Mouse (Mus musculus) heart, embryonic 12.5 days (tissue): ENCODE measurements around the gene Htr1d. TPM values are rescaled to one million over a fixed set of nuclear protein-coding genes. Genes with fewer than 3 reads are reported as not detected.
A peak's percentile ranks its signal among the peaks of the same experiment; 100 is the strongest.

Experiments used
- ATAC-seq: fragments of 200-750 bp; cut with Nextera tagmentation; 2 replicates; pipeline ENCODE4 v1.8.0; 2017; ENCODE audit warnings: moderate TSS enrichment, moderate library complexity; ENCODE audit not compliant: insufficient number of reproducible peaks, low FRiP score
- H3K27ac ChIP-seq: fragments of 300-500 bp; sonication (generic); 2 replicates; pipeline ENCODE4 v1.5.1; 2016; ENCODE audit warnings: mild to moderate bottlenecking, moderate library complexity; ENCODE audit not compliant: poor library complexity, severe bottlenecking
- H3K27me3 ChIP-seq: fragments of 300-500 bp; sonication (generic); replicated peaks from 2 replicates; pipeline ENCODE4 v1.6.1; 2016; ENCODE audit warnings: mild to moderate bottlenecking, moderate library complexity
- H3K36me3 ChIP-seq: fragments of 300-500 bp; sonication (generic); 2 replicates; pipeline ENCODE4 v1.6.1; 2016; ENCODE audit warnings: mild to moderate bottlenecking, moderate library complexity
- H3K4me1 ChIP-seq: fragments of 300-500 bp; sonication (generic); replicated peaks from 2 replicates; pipeline ENCODE4 v1.6.1; 2016; ENCODE audit warnings: mild to moderate bottlenecking
- H3K4me2 ChIP-seq: fragments of 300-500 bp; sonication (generic); 2 replicates; pipeline ENCODE4 v1.6.1; 2016; ENCODE audit warnings: mild to moderate bottlenecking, moderate library complexity
- H3K4me3 ChIP-seq: fragments of 300-500 bp; sonication (generic); 2 replicates; pipeline ENCODE4 v1.5.1; 2016; ENCODE audit warnings: mild to moderate bottlenecking
- H3K9ac ChIP-seq: fragments of 300-500 bp; sonication (generic); 2 replicates; pipeline ENCODE4 v1.6.1; 2016; ENCODE audit warnings: mild to moderate bottlenecking, moderate library complexity
- H3K9me3 ChIP-seq: fragments of 300-500 bp; sonication (generic); replicated peaks from 2 replicates; pipeline ENCODE4 v1.6.1; 2016; ENCODE audit warnings: mild to moderate bottlenecking, moderate library complexity
- WGBS: fragments of 180-500 bp; shearing (Covaris S2); methylation state at CpG from one replicate; pipeline ENCODE4 v1.1.7; 2016; 5-methylcytosine and 5-hydroxymethylcytosine counted together
- polyA plus RNA-seq: library from polyadenylated mRNA; unstranded; fragments of >200 nt; fragmentation: Nextera tagmentation; extraction: Ambion mirVana; gene quantifications from 2 replicates; pipeline ENCODE4 v1.2.1, GENCODE M21; 2016

The Htr1d gene
- polyA plus RNA-seq, 1 experiment from 2014 or later = 0.08 TPM

DNA sequence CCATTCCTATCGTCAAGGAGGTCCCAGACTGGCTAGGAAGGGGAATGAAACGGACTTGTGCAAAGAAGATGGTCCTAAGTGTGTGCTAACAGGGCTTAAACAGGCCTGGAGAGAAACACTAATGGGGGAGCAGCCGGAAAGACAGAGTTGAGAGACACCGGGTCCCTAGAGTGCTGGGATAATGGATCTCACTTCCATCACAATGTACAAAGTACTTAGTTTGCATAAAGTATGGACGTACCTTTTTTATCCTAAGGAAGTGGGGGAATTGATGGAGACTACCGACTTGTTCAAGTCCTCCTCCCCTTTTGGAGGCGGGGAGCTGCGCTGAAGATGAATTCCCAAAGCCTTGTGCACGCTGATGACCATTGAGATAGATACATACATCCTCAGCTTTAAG is 40.1 kb downstream of the Htr1d start:
- no peak overlapping the region for H3K27ac ChIP-seq
- peak overlapping the region; percentile 69 for H3K4me3 ChIP-seq
- peaks cover 3% of the 10 kb centered on the region; the same call in 1 of the 2 replicates for H3K27me3 ChIP-seq
- H3K4me1 ChIP-seq = peaks cover 22% of the 10 kb centered on the region
- ATAC-seq = no peak
- no peak overlapping the region for H3K9ac ChIP-seq
- 27% methylated on average over 9 of the region's 9 CpGs for WGBS
- no peaks in the 10 kb centered on the region for H3K36me3 ChIP-seq
- no peaks in the 10 kb centered on the region for H3K9me3 ChIP-seq
- H3K4me2 ChIP-seq = peak overlapping the region; percentile 84

DNA sequence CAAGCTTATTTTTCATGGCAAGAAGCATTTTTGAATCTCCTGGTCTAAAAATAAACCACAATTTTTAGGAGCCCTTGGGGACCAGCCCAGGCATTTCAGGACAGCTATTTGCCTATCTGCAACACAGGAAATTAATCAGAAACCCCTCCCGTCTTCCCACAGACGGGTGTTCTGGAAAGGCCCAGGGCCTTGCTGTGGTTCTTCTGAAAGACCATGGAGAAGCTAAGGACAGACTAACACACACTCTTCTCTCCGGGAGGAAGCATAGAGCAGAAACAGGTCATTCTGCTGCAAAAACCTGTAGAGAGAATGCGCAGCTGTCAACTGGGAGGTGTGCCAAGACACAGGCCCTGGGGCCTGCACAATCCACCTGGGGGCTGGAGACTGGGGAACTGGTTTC is 42.9 kb downstream of the Htr1d start:
- H3K4me1 ChIP-seq = peaks cover 31% of the 10 kb centered on the region
- H3K27me3 ChIP-seq = peaks cover 3% of the 10 kb centered on the region; the same call in 1 of the 2 replicates
- H3K4me2 ChIP-seq = no peak overlapping the region
- H3K9ac ChIP-seq = 0 out of 2 replicates have a peak overlapping the region, but pooled peaks have one; percentile 7
- WGBS = 31% methylated on average over 4 of the region's 4 CpGs
- no peaks in the 10 kb centered on the region for H3K9me3 ChIP-seq
- no peak overlapping the region for H3K4me3 ChIP-seq
- H3K27ac ChIP-seq = peak overlapping the region; percentile 38
- no peaks in the 10 kb centered on the region for H3K36me3 ChIP-seq
- no peak for ATAC-seq

DNA sequence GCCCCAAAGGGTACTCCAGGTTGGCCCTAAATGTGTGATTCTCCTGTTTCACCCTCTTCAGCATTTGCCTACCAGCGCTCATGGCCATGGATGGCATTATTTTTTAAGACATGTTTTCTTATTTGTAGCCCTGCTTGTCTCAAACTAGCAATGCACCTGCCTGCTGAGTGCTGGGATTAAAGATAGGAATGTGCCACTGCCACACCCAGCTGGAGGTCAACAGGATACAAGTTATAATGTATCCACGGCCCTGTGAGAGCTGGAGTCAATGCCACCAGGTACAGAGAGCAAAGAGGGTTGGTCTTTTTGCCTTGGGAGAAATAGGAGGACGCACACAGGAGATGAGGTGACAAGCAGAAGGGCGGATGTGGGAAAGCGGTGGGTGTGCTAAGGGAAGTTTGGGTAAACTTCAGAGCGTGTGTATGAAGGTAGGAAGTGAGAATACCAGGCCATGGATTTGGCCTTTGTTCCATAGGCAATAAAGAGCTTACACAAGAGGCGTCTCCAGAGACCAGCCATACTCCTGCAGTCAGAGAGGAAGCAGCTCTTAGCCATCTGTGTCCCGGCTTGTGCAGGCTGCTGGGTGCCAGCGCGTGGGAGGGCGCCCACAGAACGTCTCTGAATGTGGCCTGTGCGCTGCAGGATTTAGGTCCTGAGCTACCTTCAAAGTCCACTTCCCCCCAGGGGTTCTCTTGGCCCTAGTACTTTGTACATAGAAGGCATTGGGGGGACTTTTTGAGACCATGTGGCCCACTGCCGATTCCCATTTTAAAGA is 45.4 kb downstream of the Htr1d start:
- Histone ChIP-seq H3K9ac (no peak overlapping the region), H3K9me3 (no peaks in the 10 kb centered on the region), H3K4me3 (0 out of 2 replicates have a peak overlapping the region, but pooled peaks have one; percentile 98), H3K36me3 (no peaks in the 10 kb centered on the region), H3K27ac (no peak overlapping the region), H3K4me1 (peaks cover 36% of the 10 kb centered on the region), H3K27me3 (peaks cover 3% of the 10 kb centered on the region; the same call in 1 of the 2 replicates), H3K4me2 (peak overlapping the region; percentile 74)
- ATAC-seq = no peak
- 78% methylated on average over 14 of the region's 14 CpGs for WGBS

DNA sequence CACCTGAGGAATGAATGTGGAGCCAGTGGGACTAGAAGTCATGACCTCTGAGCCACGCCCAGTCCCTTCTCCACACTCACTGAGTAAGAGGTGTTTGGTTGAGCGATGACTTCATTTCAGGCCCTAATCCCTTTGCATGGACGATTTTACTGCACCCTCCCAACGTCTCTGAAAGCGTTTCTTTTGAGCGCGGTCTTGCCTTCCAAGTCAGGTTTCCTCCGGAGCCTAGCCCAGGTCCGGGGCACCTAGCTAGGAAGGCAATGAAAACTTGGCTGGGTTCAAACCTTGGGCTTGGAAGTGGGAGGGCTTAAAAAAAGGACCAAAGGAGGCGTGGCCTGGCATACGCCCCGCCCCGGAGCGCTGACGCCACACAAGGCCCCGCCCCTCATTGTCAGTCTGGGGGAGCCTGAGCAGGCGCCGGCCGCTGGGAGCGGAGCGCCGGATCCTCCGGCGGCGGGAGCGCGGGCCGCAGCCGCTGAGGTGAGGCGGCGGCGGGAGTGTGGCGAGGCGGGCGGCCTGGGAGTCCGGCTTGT is 46.1 kb downstream of the Htr1d start, which contains the start of gene Luzp1:
Gene Luzp1 (plus strand): TSS at position 391 of the 533 bp plus-strand sequence.
- Histone ChIP-seq H3K9me3 (no peaks in the 10 kb centered on the region), H3K4me1 (peaks cover 41% of the 10 kb centered on the region), H3K36me3 (no peaks in the 10 kb centered on the region), H3K27ac (peak within 1 kb of the TSS; percentile 99), H3K27me3 (peaks cover 3% of the 10 kb centered on the region; the same call in 1 of the 2 replicates), H3K4me3 (peak within 1 kb of the TSS; percentile 98), H3K9ac (peak within 1 kb of the TSS; percentile 98), H3K4me2 (peak within 1 kb of the TSS; percentile 74)
- peak; percentile 93 for ATAC-seq
- 1% methylated on average over 36 of the region's 36 CpGs for WGBS

DNA sequence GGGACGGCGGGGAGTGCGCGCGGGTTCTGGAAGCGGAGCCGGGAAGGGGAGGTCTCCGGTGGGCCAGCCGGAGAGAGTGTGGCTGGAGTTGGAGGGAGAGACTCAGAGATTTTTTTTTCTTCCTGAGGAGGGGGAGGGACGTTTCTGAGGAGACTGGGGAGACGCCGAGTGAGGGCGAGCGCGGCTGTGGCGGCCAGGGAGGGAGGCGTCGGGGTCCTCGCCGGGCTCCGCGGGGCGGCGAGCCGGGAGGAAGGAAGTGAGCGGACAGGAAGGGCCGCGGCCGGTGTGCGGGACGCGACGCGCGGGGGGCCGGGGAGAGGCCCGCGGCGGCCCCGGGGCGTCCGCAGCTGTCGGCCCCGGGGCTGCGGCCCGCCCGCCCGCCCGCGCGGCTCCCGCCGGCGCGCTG is 46.6 kb downstream of the Htr1d start:
- peak overlapping the region; percentile 74 for H3K4me2 ChIP-seq
- H3K4me3 ChIP-seq = peak overlapping the region; percentile 98
- 0 out of 2 replicates have a peak, but pooled peaks cover 2% of the 10 kb centered on the region for H3K27me3 ChIP-seq
- under 1% methylated on average over 37 of the region's 55 CpGs for WGBS
- H3K9me3 ChIP-seq = no peaks in the 10 kb centered on the region
- peak overlapping the region; percentile 98 for H3K9ac ChIP-seq
- H3K4me1 ChIP-seq = peaks cover 42% of the 10 kb centered on the region
- peak overlapping the region; percentile 99 for H3K27ac ChIP-seq
- peak; percentile 82 for ATAC-seq
- H3K36me3 ChIP-seq = no peaks in the 10 kb centered on the region

DNA sequence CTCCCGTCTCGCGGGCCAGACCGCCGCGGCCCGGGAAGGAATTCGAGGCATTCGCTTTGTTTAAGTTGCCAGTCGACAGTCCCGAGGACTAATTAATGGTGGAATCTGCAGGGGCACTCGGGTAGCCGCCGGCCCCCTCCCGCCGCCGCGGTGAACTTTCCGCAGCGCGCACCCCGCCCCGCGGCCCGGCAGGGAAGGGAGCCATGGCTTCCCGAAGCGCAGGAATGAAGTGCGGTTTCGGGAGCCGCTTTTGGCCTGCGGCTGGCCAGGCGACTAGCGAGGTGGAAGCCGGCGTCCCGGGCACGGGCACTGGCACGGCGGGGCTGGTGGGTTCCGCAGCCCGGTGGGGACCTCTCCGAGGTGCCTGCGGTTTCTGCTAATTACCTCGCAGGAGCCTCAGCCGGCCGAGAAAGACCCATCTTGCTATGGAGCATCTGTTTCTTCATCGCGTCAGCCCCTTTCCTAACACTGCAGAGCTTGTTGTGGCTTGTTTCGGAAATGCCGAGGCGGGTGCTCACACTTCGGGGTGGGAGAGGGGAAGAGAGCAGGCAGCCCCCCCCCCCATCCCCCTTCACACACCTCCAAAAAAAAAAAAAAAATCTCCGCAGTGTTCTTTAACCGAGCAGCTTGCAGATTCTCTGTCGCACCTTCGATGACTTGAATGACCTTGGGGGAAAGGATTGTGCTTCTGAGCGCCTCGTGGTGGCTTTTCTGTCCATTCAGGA is 47.2 kb downstream of the Htr1d start:
- 0 out of 2 replicates have a peak, but pooled peaks have one; percentile 7 for ATAC-seq
- Histone ChIP-seq H3K27ac (peak overlapping the region; percentile 99), H3K27me3 (no peaks in the 10 kb centered on the region), H3K4me2 (peak overlapping the region; percentile 74), H3K9me3 (no peaks in the 10 kb centered on the region), H3K9ac (peak overlapping the region; percentile 98), H3K4me1 (peaks cover 42% of the 10 kb centered on the region), H3K36me3 (0 out of 2 replicates have a peak, but pooled peaks cover 2% of the 10 kb centered on the region), H3K4me3 (peak overlapping the region; percentile 98)
- under 1% methylated on average over 58 of the region's 58 CpGs for WGBS

DNA sequence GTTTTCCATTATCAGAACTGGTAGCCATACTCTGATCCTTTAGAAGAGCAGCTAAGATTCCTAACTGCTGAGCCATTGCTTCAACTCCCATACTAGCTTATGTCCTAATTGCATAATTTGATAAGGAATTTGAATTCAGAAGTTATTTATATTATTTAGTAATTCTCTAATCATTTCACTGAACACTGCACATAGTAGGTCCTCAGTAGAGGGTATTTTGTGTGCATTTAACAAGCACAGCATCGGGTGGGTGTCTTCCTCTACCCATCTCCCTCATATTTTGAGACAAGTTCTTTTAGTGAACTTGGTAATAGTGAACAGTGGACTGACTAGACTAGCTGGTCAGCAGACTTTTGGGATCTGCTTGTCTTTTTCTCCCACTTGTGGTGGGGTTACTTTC is 53.4 kb downstream of the Htr1d start:
- whole genome bisulfite sequencing = 91% methylated on average over 1 of the region's 1 CpGs
- Histone ChIP-seq H3K4me3 (no peak overlapping the region), H3K4me2 (no peak overlapping the region), H3K9ac (no peak overlapping the region), H3K27ac (no peak overlapping the region), H3K27me3 (no peaks in the 10 kb centered on the region), H3K4me1 (peaks cover 28% of the 10 kb centered on the region), H3K36me3 (0 out of 2 replicates have a peak, but pooled peaks cover 4% of the 10 kb centered on the region), H3K9me3 (no peaks in the 10 kb centered on the region)
- ATAC-seq = no peak

DNA sequence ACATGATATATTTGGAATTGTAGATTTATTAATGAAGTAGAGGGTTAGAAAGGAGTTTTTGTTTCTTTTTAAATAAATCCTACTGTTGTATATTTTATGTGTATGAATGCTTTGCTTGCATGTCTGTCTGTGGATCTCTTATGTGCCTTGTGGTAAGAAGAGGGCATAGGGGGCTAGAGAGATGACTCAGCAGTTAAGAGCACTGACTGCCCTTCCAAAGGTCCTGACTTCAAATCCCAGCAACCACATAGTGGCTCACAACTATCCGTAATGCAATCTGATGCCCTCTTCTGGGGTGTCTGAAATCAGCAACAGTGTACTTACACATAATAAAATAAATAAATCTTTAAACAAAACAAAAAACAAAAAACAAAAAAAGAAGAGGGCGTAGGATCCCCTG is 63.2 kb downstream of the Htr1d start:
- Histone ChIP-seq H3K4me1 (0 out of 2 replicates have a peak, but pooled peaks cover 2% of the 10 kb centered on the region), H3K27me3 (no peaks in the 10 kb centered on the region), H3K9ac (no peak overlapping the region), H3K4me2 (no peak overlapping the region), H3K9me3 (peaks cover 4% of the 10 kb centered on the region; the same call in 1 of the 2 replicates), H3K36me3 (peaks cover 8% of the 10 kb centered on the region), H3K4me3 (no peak overlapping the region), H3K27ac (no peak overlapping the region)
- WGBS = 83% methylated on average over 2 of the region's 2 CpGs
- ATAC-seq = no peak

Other genes starting within 250 kb of the Htr1d start
- 2.9 and 3.4 TPM in 2 replicates for gene Asap3, start 217.2 kb upstream of the Htr1d start, polyA plus RNA-seq
- gene Tcea3, start 175.8 kb upstream of the Htr1d start, polyA plus RNA-seq = 56.9 and 57.6 TPM in 2 replicates
- 24.7 and 24.9 TPM in 2 replicates for gene Zfp46, start 138.8 kb upstream of the Htr1d start, polyA plus RNA-seq
- gene Hnrnpr, start 112.6 kb upstream of the Htr1d start, polyA plus RNA-seq = 112 and 115 TPM in 2 replicates
- 0.24 and 0.54 TPM in 2 replicates for gene 6030445D17Rik, start 38.7 kb downstream of the Htr1d start, polyA plus RNA-seq
- gene Luzp1, start 46.2 kb downstream of the Htr1d start, polyA plus RNA-seq = 83.8 and 95.1 TPM in 2 replicates
- 46.4 and 48.3 TPM in 2 replicates for gene Kdm1a, start 179.2 kb downstream of the Htr1d start, polyA plus RNA-seq
- gene Tex46, start 186.9 kb downstream of the Htr1d start, polyA plus RNA-seq = not detected in 2 replicates
- not detected in 2 replicates for gene Lactbl1, start 199.1 kb downstream of the Htr1d start, polyA plus RNA-seq